Mouse (Mus musculus) layer of hippocampus, adult 9-10 months (tissue): ENCODE data around the gene Pacrg.

Experiments used
- DNase-seq: peaks from one replicate; pipeline ENCODE4 v3.0.0; 2022; ENCODE audit warnings: low spot score

Pacrg gene

GRCm38 (mm10) chr17:10490374-10491169, 349.5 kb downstream of the Pacrg start:
- DNase-seq, result no peak

- DNase-seq, result no peak
Observed at GRCm38 (mm10) chr17:10488873-10489272, 351.2 kb downstream of the Pacrg start.

- DNase-seq, result no peak
Observed at GRCm38 (mm10) chr17:10483945-10484546, 356.1 kb downstream of the Pacrg start.

- DNase-seq, result no peak
Observed at GRCm38 (mm10) chr17:10481081-10481480, 359.0 kb downstream of the Pacrg start.

GRCm38 (mm10) chr17:10479020-10479707, 360.9 kb downstream of the Pacrg start:
- DNase-seq, result no peak

- no peak for DNase-seq
Observed at GRCm38 (mm10) chr17:10478377-10478776, 361.7 kb downstream of the Pacrg start.

- DNase-seq, result no peak
Observed at GRCm38 (mm10) chr17:10476807-10477206, 363.3 kb downstream of the Pacrg start.

- DNase-seq, result no peak
Observed at GRCm38 (mm10) chr17:10474972-10475371, 365.1 kb downstream of the Pacrg start.

- DNase-seq, result no peak
Observed at GRCm38 (mm10) chr17:10473826-10474384, 366.2 kb downstream of the Pacrg start.

GRCm38 (mm10) chr17:10473175-10473574, 366.9 kb downstream of the Pacrg start:
- no peak for DNase-seq

- no peak for DNase-seq
Observed at GRCm38 (mm10) chr17:10469874-10470568, 370.1 kb downstream of the Pacrg start.

- DNase-seq, result no peak
Observed at GRCm38 (mm10) chr17:10467102-10467501, 373.0 kb downstream of the Pacrg start.

- no peak for DNase-seq
Observed at GRCm38 (mm10) chr17:10465467-10465866, 374.6 kb downstream of the Pacrg start.

- DNase-seq, result no peak
Observed at GRCm38 (mm10) chr17:10464700-10465099, 375.4 kb downstream of the Pacrg start.

GRCm38 (mm10) chr17:10463626-10464025, 376.5 kb downstream of the Pacrg start:
- no peak for DNase-seq

- DNase-seq, result no peak
Observed at GRCm38 (mm10) chr17:10460916-10461315, 379.2 kb downstream of the Pacrg start.

GRCm38 (mm10) chr17:10458743-10459142, 381.4 kb downstream of the Pacrg start:
- no peak for DNase-seq

GRCm38 (mm10) chr17:10456409-10456808, 383.7 kb downstream of the Pacrg start:
- no peak for DNase-seq

- DNase-seq, result no peak
Observed at GRCm38 (mm10) chr17:10455961-10456360, 384.1 kb downstream of the Pacrg start.

- no peak for DNase-seq
Observed at GRCm38 (mm10) chr17:10454406-10454805, 385.7 kb downstream of the Pacrg start.

GRCm38 (mm10) chr17:10452801-10453200, 387.3 kb downstream of the Pacrg start:
- no peak for DNase-seq
